Mouse (Mus musculus): ENCODE measurements around the gene Wdr18. TPM values are rescaled to one million over a fixed set of nuclear protein-coding genes. Genes with fewer than 3 reads are reported as not detected.

Gene Wdr18
- polyA plus RNA-seq, 1 experiment from 2014 or later = 78.8 TPM

DNA sequence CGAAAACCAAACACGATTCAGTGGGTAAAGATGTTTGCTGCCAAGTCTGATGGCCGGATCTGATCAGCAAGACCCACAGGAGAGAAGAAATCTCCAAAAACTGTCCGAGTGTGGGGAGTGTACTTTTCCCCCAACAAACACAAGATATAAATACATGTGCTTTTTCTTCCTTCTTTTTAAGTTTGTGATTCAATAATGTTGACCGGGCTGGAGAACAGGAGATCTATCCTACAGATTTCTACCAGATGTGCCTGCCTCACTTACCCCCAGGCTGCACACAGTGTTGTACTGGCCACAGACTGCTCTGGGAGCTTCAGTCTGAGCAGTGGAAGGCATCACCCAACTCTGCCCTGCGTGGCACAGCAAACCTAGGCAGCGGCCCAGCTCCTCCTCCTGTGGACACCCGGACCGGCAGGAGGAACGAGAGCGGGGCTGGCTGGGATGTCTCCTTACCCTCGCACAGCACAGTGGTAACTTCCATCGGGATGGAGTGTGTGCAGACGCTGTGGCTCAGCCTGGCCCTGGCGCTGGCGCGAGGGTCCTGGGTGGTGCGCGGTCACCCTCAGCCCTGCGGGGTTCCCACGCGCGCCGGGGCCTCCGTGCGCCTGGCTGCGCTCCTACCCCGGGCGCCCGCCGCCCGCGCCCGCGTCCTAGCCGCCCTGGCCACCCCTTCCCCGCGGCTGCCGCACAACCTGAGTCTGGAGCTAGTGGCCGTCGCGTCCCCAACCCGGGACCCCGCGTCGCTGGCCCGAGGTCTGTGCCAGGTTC, 10.6 kb downstream of the Wdr18 start, which contains the start of gene Grin3b:
Grin3b (plus strand) TSS at position 301 of the 768 bp plus-strand sequence.
- ATAC-seq (ENCODE audit: insufficient number of reproducible peaks, low FRiP score) = no peak
- Histone ChIP-seq H3K4me1 (replicated peaks) (peaks cover 14% of the 10 kb centered on the region), H3K4me3 (peak within 1 kb of the TSS; percentile 47), H3K9me3 (replicated peaks) (no peaks in the 10 kb centered on the region), H3K36me3 (peaks cover 43% of the 10 kb centered on the region), H3K27me3 (replicated peaks) (peaks cover 61% of the 10 kb centered on the region), H3K4me2 (peak within 1 kb of the TSS; percentile 80), H3K9ac (peak within 1 kb of the TSS; percentile 62), H3K27ac (ENCODE audit: poor library complexity, severe bottlenecking) (no peak within 1 kb of the TSS)
- WGBS = 7% methylated on average over 47 of the region's 47 CpGs

DNA sequence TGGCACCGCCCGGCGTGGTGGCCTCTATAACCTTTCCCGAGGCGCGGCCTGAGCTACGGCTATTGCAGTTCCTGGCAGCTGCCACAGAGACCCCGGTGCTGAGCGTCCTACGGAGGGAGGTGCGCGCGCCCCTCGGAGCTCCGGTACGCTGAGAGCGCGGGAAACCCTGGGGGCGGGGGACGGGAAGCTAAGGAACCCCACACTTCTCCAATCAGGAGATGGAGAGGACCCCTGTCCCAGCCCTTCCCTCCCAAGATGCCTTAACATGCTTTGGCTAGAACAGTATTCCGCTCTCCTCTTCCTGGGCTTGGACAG, 11.2 kb downstream of the Wdr18 start:
- no peaks in the 10 kb centered on the region for H3K9me3 ChIP-seq (replicated peaks)
- H3K36me3 ChIP-seq = peaks cover 43% of the 10 kb centered on the region
- ATAC-seq (ENCODE audit: insufficient number of reproducible peaks, low FRiP score) = no peak
- 5% methylated on average over 21 of the region's 21 CpGs for WGBS
- peaks cover 61% of the 10 kb centered on the region for H3K27me3 ChIP-seq (replicated peaks)
- peaks cover 14% of the 10 kb centered on the region for H3K4me1 ChIP-seq (replicated peaks)
- H3K4me3 ChIP-seq = peak overlapping the region; percentile 47
- no peak overlapping the region for H3K27ac ChIP-seq (ENCODE audit: poor library complexity, severe bottlenecking)
- H3K9ac ChIP-seq = peak overlapping the region; percentile 62
- H3K4me2 ChIP-seq = peak overlapping the region; percentile 80

DNA sequence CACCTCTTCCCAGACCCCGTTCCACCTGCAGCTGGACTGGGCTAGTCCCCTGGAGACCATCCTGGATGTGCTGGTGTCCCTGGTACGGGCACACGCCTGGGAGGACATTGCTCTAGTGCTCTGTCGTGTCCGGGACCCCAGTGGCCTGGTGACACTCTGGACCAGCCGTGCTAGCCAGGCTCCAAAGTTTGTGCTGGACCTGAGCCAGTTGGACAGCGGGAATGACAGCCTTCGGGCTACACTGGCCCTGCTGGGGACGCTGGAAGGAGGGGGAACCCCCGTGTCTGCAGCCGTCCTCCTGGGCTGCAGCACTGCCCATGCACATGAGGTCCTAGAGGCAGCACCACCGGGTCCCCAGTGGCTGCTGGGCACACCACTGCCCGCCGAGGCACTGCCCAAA, 12.9 kb downstream of the Wdr18 start:
- peaks cover 43% of the 10 kb centered on the region for H3K36me3 ChIP-seq
- no peak overlapping the region for H3K9ac ChIP-seq
- no peak overlapping the region for H3K4me3 ChIP-seq
- 51% methylated on average over 14 of the region's 14 CpGs for WGBS
- no peak overlapping the region for H3K27ac ChIP-seq (ENCODE audit: poor library complexity, severe bottlenecking)
- H3K27me3 ChIP-seq (replicated peaks) = peaks cover 60% of the 10 kb centered on the region
- 0 out of 2 replicates have a peak, but pooled peaks have one; percentile 2 for ATAC-seq (ENCODE audit: insufficient number of reproducible peaks, low FRiP score)
- 0 out of 2 replicates have a peak, but pooled peaks cover 5% of the 10 kb centered on the region for H3K9me3 ChIP-seq (replicated peaks)
- H3K4me1 ChIP-seq (replicated peaks) = peaks cover 14% of the 10 kb centered on the region
- H3K4me2 ChIP-seq = no peak overlapping the region

DNA sequence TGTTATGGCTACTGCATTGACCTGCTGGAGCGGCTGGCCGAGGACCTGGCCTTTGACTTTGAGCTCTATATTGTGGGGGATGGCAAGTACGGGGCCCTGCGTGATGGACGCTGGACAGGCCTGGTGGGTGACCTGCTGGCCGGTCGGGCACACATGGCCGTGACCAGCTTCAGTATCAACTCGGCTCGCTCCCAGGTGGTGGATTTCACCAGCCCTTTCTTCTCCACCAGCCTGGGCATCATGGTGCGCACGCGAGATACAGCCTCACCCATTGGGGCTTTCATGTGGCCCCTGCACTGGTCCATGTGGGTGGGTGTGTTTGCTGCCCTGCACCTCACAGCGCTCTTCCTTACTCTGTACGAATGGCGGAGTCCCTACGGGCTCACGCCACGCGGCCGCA, 14.1 kb downstream of the Wdr18 start:
- ATAC-seq (ENCODE audit: insufficient number of reproducible peaks, low FRiP score) = no peak
- 90% methylated on average over 21 of the region's 21 CpGs for WGBS

DNA sequence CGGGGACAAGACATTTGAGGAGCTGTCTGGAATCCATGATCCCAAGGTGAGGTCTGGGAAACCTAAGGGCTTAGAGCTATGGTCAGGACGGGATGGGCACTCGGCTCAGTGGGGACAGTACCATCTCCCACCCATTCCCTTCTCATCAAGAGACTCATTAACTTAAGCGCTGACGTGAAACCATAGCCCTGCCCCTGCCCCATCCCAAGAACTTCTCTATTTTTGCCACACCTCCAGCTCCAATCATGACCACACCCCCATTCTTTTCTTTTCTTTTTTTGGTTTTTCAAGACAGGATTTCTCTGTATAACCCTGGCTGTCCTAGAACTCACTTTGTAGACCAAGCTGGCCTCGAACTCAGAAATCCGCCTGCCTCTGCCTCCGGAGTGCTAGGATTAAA, 14.7 kb downstream of the Wdr18 start:
- Histone ChIP-seq H3K27ac (ENCODE audit: poor library complexity, severe bottlenecking) (no peak overlapping the region), H3K9me3 (replicated peaks) (0 out of 2 replicates have a peak, but pooled peaks cover 5% of the 10 kb centered on the region), H3K36me3 (peaks cover 52% of the 10 kb centered on the region), H3K27me3 (replicated peaks) (peaks cover 42% of the 10 kb centered on the region), H3K9ac (no peak overlapping the region), H3K4me1 (replicated peaks) (peaks cover 17% of the 10 kb centered on the region), H3K4me3 (no peak overlapping the region), H3K4me2 (no peak overlapping the region)
- no peak for ATAC-seq (ENCODE audit: insufficient number of reproducible peaks, low FRiP score)
- 84% methylated on average over 8 of the region's 8 CpGs for WGBS

More for the DNA sequence above, 14.1 kb downstream of the Wdr18 start:
- Histone ChIP-seq H3K9me3 (replicated peaks) (0 out of 2 replicates have a peak, but pooled peaks cover 5% of the 10 kb centered on the region), H3K36me3 (peaks cover 46% of the 10 kb centered on the region), H3K4me3 (no peak overlapping the region), H3K27me3 (replicated peaks) (peaks cover 47% of the 10 kb centered on the region), H3K4me1 (replicated peaks) (peaks cover 14% of the 10 kb centered on the region), H3K9ac (no peak overlapping the region), H3K4me2 (no peak overlapping the region), H3K27ac (ENCODE audit: poor library complexity, severe bottlenecking) (no peak overlapping the region)

DNA sequence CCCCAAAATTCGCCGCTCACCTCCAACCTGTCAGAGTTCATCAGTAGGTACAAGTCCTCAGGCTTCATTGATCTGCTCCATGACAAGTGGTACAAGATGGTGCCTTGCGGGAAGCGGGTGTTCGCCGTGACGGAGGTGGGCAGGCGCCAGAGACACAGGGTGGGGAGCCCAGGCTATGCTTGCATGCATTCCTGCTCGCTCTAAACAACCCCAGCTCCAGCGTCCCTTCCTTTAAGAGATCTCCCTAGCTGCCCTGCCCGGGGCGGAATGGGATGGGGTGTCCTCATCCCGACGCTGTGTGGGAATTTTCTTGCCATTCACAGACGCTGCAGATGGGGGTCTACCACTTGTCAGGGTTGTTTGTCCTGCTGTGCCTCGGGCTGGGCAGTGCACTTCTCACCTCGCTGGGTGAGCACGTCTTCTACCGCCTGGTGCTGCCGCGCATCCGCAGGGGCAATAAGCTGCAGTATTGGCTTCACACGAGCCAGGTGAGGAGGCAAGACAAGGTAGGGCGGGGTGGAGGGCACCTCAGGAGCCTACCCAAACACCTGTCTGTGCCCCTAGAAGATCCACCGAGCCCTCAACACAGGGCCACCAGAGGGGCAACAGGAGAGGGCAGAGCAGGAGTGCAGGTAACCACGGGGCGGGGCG, 16.2 kb downstream of the Wdr18 start:
- Histone ChIP-seq H3K4me3 (no peak overlapping the region), H3K27me3 (replicated peaks) (peaks cover 28% of the 10 kb centered on the region), H3K27ac (ENCODE audit: poor library complexity, severe bottlenecking) (no peak overlapping the region), H3K36me3 (peaks cover 56% of the 10 kb centered on the region), H3K9ac (no peak overlapping the region), H3K4me1 (replicated peaks) (peaks cover 25% of the 10 kb centered on the region), H3K9me3 (replicated peaks) (0 out of 2 replicates have a peak, but pooled peaks cover 5% of the 10 kb centered on the region), H3K4me2 (no peak overlapping the region)
- ATAC-seq (ENCODE audit: insufficient number of reproducible peaks, low FRiP score) = no peak
- WGBS = 85% methylated on average over 28 of the region's 28 CpGs

DNA sequence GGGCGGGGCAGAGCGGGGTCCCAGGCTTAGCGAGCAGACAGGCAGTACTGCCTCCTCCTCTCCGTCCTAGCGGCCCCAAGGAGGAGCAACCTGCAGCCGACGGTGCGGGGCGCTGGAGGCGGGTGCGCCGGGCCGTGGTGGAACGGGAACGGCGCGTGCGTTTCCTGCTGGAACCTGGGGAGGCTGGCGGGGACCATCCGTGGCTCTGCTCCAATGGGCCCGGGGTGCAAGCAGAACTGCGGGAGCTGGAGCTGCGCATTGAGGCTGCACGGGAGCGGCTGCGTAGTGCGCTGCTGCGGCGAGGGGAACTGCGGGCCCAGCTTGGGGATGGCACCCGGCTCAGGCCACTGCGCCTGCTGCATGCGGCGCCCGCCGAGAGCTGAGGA, 16.8 kb downstream of the Wdr18 start:
- Histone ChIP-seq H3K27ac (ENCODE audit: poor library complexity, severe bottlenecking) (no peak overlapping the region), H3K9ac (no peak overlapping the region), H3K9me3 (replicated peaks) (0 out of 2 replicates have a peak, but pooled peaks cover 5% of the 10 kb centered on the region), H3K4me2 (no peak overlapping the region), H3K4me1 (replicated peaks) (peaks cover 27% of the 10 kb centered on the region), H3K27me3 (replicated peaks) (peaks cover 23% of the 10 kb centered on the region), H3K4me3 (no peak overlapping the region), H3K36me3 (peaks cover 62% of the 10 kb centered on the region)
- ATAC-seq (ENCODE audit: insufficient number of reproducible peaks, low FRiP score) = no peak
- WGBS = 79% methylated on average over 36 of the region's 36 CpGs

DNA sequence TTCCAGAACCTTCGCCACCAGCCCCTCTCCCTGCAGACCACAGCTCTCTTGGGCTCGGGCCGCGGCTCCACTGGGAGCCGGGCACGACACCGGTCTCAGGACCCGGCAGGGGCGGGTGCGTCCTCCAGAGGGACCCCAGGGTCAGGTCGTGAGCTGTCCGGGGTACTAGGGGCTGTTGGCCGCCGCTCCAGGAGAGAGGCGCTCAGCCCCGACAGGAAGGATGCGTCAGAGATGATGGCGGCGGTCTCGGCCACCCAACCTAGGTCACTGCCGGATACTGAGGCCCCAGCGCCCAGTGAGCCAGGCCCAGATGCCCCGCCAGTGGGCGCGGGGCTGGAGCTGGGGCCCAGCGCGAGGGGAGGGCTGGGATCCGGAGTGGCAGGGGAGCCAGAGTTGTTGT, 17.4 kb downstream of the Wdr18 start:
- no peak overlapping the region for H3K27ac ChIP-seq (ENCODE audit: poor library complexity, severe bottlenecking)
- peaks cover 17% of the 10 kb centered on the region for H3K27me3 ChIP-seq (replicated peaks)
- H3K9me3 ChIP-seq (replicated peaks) = 0 out of 2 replicates have a peak, but pooled peaks cover 5% of the 10 kb centered on the region
- peaks cover 62% of the 10 kb centered on the region for H3K36me3 ChIP-seq
- H3K4me2 ChIP-seq = no peak overlapping the region
- no peak overlapping the region for H3K9ac ChIP-seq
- H3K4me1 ChIP-seq (replicated peaks) = peaks cover 30% of the 10 kb centered on the region
- 79% methylated on average over 28 of the region's 28 CpGs for WGBS
- no peak for ATAC-seq (ENCODE audit: insufficient number of reproducible peaks, low FRiP score)
- no peak overlapping the region for H3K4me3 ChIP-seq

DNA sequence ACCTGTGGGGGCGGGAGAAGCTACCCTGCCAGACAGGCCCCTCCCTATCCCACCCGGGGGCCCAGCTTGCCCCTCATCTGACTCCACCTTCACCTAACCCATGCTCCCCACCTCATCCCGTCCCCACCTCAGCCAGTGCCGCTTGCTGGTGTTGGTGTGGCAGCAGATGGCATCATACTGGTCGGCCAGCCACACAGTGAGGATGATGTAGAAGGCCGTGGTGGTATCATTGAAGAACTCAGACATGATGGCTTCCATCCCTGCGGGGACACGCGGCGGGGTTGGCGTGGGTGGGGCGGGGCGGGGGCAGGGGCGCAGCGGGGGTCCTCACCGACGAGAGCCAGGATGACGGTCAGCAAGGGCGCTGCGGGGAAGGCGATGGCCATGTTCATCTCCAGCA, 18.1 kb downstream of the Wdr18 start:
- peaks cover 33% of the 10 kb centered on the region for H3K4me1 ChIP-seq (replicated peaks)
- H3K36me3 ChIP-seq = peaks cover 62% of the 10 kb centered on the region
- no peak overlapping the region for H3K27ac ChIP-seq (ENCODE audit: poor library complexity, severe bottlenecking)

DNA sequence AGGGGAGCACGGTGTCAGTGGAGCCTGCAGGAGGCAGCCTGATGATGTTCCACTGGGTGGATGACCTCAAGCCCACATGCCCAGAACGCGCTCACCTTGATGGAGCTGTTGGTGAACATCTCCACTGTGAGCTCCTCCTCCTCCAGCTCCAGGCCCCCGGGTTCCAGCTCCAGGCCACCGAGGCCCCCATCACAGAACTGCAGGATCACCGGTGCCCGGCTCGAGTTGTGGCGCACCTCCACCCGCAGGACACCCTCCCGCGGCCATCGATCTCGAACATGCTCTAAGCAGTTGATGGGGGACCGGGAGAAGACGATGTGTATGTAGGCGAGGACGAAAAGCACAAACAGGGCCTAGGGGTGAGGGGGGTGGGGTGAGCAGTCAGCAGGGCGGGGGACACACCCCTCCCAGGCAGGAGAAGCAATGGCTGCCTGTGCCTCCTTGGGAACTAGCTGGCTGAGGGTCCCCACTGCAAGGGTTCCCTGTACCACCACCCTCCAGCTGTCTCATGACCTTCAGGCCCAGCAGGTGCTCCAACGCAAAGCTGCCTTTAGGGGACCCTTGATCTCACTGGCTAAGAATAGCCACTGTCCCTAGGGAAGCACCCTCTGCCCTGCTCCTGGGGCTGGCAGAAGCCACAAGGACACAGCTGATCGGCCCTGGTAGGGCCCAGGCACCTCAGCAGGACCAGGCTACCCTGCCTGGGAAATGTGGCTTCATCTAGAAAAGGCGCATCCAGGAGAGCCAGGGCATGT, 19.6 kb downstream of the Wdr18 start:
- Histone ChIP-seq H3K27ac (ENCODE audit: poor library complexity, severe bottlenecking) (no peak overlapping the region), H3K27me3 (replicated peaks) (no peaks in the 10 kb centered on the region), H3K9ac (peak overlapping the region; percentile 40; the same call in 1 of the 2 replicates)

More for the DNA sequence above, 18.1 kb downstream of the Wdr18 start:
- H3K4me3 ChIP-seq = no peak overlapping the region
- peaks cover 9% of the 10 kb centered on the region for H3K27me3 ChIP-seq (replicated peaks)
- WGBS = 95% methylated on average over 21 of the region's 21 CpGs
- no peak overlapping the region for H3K4me2 ChIP-seq
- 0 out of 2 replicates have a peak, but pooled peaks cover 5% of the 10 kb centered on the region for H3K9me3 ChIP-seq (replicated peaks)
- ATAC-seq (ENCODE audit: insufficient number of reproducible peaks, low FRiP score) = no peak
- no peak overlapping the region for H3K9ac ChIP-seq

DNA sequence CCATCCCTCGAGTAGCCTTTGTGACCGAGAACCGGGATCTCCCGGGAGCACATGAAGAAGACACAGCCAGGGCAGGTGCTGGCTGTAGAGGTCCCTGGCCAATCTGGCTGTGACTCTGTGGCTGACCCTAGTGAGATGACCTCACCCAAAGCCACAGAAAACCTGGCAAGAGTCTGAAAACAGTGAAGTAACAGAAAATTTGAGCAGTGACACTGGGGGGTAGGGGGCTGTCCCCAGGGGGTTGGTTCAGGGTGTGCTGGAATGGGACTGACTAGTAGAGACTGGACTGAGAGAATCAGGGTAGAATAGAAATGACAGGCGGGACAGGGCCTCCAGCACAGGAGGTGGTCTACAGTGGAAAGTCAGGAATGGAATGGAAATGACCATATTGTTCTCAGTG, 23.3 kb downstream of the Wdr18 start:
- H3K4me2 ChIP-seq = peak overlapping the region; percentile 90
- WGBS = 71% methylated on average over 5 of the region's 5 CpGs
- no peaks in the 10 kb centered on the region for H3K9me3 ChIP-seq (replicated peaks)
- peak overlapping the region; percentile 94; the same call in 1 of the 2 replicates for H3K27ac ChIP-seq (ENCODE audit: poor library complexity, severe bottlenecking)
- H3K4me1 ChIP-seq (replicated peaks) = peaks cover 64% of the 10 kb centered on the region
- H3K4me3 ChIP-seq = peak overlapping the region; percentile 82
- peak overlapping the region; percentile 97 for H3K9ac ChIP-seq
- no peaks in the 10 kb centered on the region for H3K27me3 ChIP-seq (replicated peaks)
- peaks cover 25% of the 10 kb centered on the region for H3K36me3 ChIP-seq
- no peak for ATAC-seq (ENCODE audit: insufficient number of reproducible peaks, low FRiP score)

More for the DNA sequence above, 19.6 kb downstream of the Wdr18 start:
- Histone ChIP-seq H3K36me3 (peaks cover 56% of the 10 kb centered on the region), H3K4me2 (no peak overlapping the region), H3K9me3 (replicated peaks) (0 out of 2 replicates have a peak, but pooled peaks cover 5% of the 10 kb centered on the region), H3K4me1 (replicated peaks) (peaks cover 39% of the 10 kb centered on the region), H3K4me3 (no peak overlapping the region)
- 87% methylated on average over 22 of the region's 22 CpGs for WGBS
- ATAC-seq (ENCODE audit: insufficient number of reproducible peaks, low FRiP score) = no peak

Data from heart, embryonic 12.5 days (tissue).